Mouse (Mus musculus) kidney, adult 2 months (tissue): ENCODE data around the gene Kcnab3. TPM values are rescaled to one million over a fixed set of nuclear protein-coding genes. Genes with fewer than 3 reads are reported as not detected.
A peak's percentile ranks its signal among the peaks of the same experiment; 100 is the strongest.

Source experiments
- DNase-seq: peaks from one replicate; pipeline ENCODE4 v3.0.0; 2021
- H3K27ac ChIP-seq: fragments of 200-500 bp; 2 replicates; pipeline ENCODE4 v1.5.1; 2012; ENCODE audit warnings: low read depth, low read length, control low read depth, inconsistent platforms; ENCODE audit not compliant: insufficient read depth
- H3K27me3 ChIP-seq: fragments of 200-500 bp; replicated peaks from 2 replicates; pipeline ENCODE4 v1.6.1; 2012; ENCODE audit warnings: mild to moderate bottlenecking, moderate library complexity, low read length, inconsistent platforms; ENCODE audit not compliant: control insufficient read depth, insufficient read depth
- H3K36me3 ChIP-seq: fragments of 200-500 bp; 2 replicates; pipeline ENCODE4 v1.6.1; 2012; ENCODE audit warnings: mild to moderate bottlenecking, moderate library complexity, low read length, inconsistent platforms; ENCODE audit not compliant: control insufficient read depth, insufficient read depth
- H3K4me1 ChIP-seq: fragments of 200-500 bp; 2 replicates; pipeline ENCODE4 v1.6.1; 2011; ENCODE audit warnings: low read length; ENCODE audit not compliant: control insufficient read depth, insufficient read depth
- H3K4me3 ChIP-seq: fragments of 200-500 bp; 2 replicates; pipeline ENCODE4 v1.5.1; 2011; ENCODE audit warnings: mild to moderate bottlenecking, low read depth, low read length, control low read depth; ENCODE audit not compliant: insufficient read depth
- CTCF ChIP-seq: fragments of 200-500 bp; conservative IDR thresholded peaks from 2 replicates; pipeline ENCODE4 v1.5.1; 2011; ENCODE audit warnings: low read depth, mild to moderate bottlenecking, control low read depth, low read length, moderate library complexity, mixed read lengths; ENCODE audit not compliant: insufficient read depth, insufficient read length
- POLR2A ChIP-seq: fragments of 200-500 bp; IDR thresholded peaks from one replicate; pipeline ENCODE4 v1.6.1; 2011; ENCODE audit warnings: low read depth, low read length, control low read depth
- WGBS: fragments of 180-500 bp; shearing (Covaris S2); methylation state at CpG from one replicate; pipeline ENCODE4 v1.1.7; 2018; 5-methylcytosine and 5-hydroxymethylcytosine counted together
- polyA plus RNA-seq: library from polyadenylated mRNA; depleted of rRNA; stranded (reverse); fragments of >200 nt; gene quantifications from 2 replicates; pipeline ENCODE4 v1.2.3, GENCODE M21; 2012

Kcnab3 gene
- polyA plus RNA-seq, 1 experiment = 1.3 TPM

- Histone ChIP-seq H3K4me1 (peaks cover 10% of the 10 kb centered on the region; the same call in 1 of the 2 replicates), H3K27ac (peak overlapping the region; percentile 62), H3K27me3 (no peaks in the 10 kb centered on the region), H3K4me3 (peak overlapping the region; percentile 68), H3K36me3 (no peaks in the 10 kb centered on the region)
- TF ChIP-seq POLR2A (no peak), CTCF (no peak)
- 12% methylated on average over 18 of the region's 18 CpGs for WGBS
- DNase-seq = no peak
Measured at GRCm38 (mm10) chr11:69322693-69323471, 3.2 kb upstream of the Kcnab3 start.

GRCm38 (mm10) chr11:69323667-69324111, 2.4 kb upstream of the Kcnab3 start, which contains the start of the genes Cntrob and Trappc1:
Gene Cntrob (minus strand): TSS chr11:69323775.
Gene Trappc1 (plus strand): TSS chr11:69323980.
- Histone ChIP-seq H3K4me3 (peak within 1 kb of the TSS; percentile 75), H3K27me3 (no peaks in the 10 kb centered on the region), H3K36me3 (no peaks in the 10 kb centered on the region), H3K4me1 (peaks cover 10% of the 10 kb centered on the region; the same call in 1 of the 2 replicates), H3K27ac (peak within 1 kb of the TSS; percentile 67)
- peak; percentile 100 for DNase-seq
- under 1% methylated on average over 30 of the region's 30 CpGs for WGBS
- TF ChIP-seq CTCF = no peak
- peak; percentile 59 for TF ChIP-seq POLR2A

GRCm38 (mm10) chr11:69324749-69325148, 1.3 kb upstream of the Kcnab3 start:
- DNase-seq = no peak
- TF ChIP-seq CTCF (no peak), POLR2A (no peak)
- peaks cover 10% of the 10 kb centered on the region; the same call in 1 of the 2 replicates for H3K4me1 ChIP-seq
- H3K4me3 ChIP-seq = no peak overlapping the region
- 79% methylated on average over 6 of the region's 6 CpGs for WGBS
- H3K27me3 ChIP-seq = no peaks in the 10 kb centered on the region
- H3K36me3 ChIP-seq = no peaks in the 10 kb centered on the region
- no peak overlapping the region for H3K27ac ChIP-seq

GRCm38 (mm10) chr11:69326408-69327156, 524 bp downstream of the Kcnab3 start:
- no peak overlapping the region for H3K27ac ChIP-seq
- no peaks in the 10 kb centered on the region for H3K36me3 ChIP-seq
- H3K4me1 ChIP-seq = peaks cover 14% of the 10 kb centered on the region; the same call in 1 of the 2 replicates
- TF ChIP-seq CTCF = no peak
- TF ChIP-seq POLR2A = no peak
- no peak for DNase-seq
- no peaks in the 10 kb centered on the region for H3K27me3 ChIP-seq
- WGBS = 3% methylated on average over 45 of the region's 45 CpGs
- H3K4me3 ChIP-seq = peak overlapping the region; percentile 43

GRCm38 (mm10) chr11:69327157-69327442, 1.0 kb downstream of the Kcnab3 start:
- no peak overlapping the region for H3K27ac ChIP-seq
- no peaks in the 10 kb centered on the region for H3K27me3 ChIP-seq
- no peaks in the 10 kb centered on the region for H3K36me3 ChIP-seq
- 48% methylated on average over 9 of the region's 9 CpGs for WGBS
- peaks cover 17% of the 10 kb centered on the region; the same call in 1 of the 2 replicates for H3K4me1 ChIP-seq
- DNase-seq = no peak
- TF ChIP-seq POLR2A (no peak), CTCF (no peak)
- H3K4me3 ChIP-seq = no peak overlapping the region

GRCm38 (mm10) chr11:69327648-69328047, 1.6 kb downstream of the Kcnab3 start:
- no peak for TF ChIP-seq POLR2A
- TF ChIP-seq CTCF = no peak
- DNase-seq = no peak
- H3K4me3 ChIP-seq = no peak overlapping the region
- H3K4me1 ChIP-seq = peaks cover 16% of the 10 kb centered on the region; the same call in 1 of the 2 replicates
- no peak overlapping the region for H3K27ac ChIP-seq
- WGBS = 72% methylated on average over 6 of the region's 6 CpGs
- no peaks in the 10 kb centered on the region for H3K36me3 ChIP-seq
- H3K27me3 ChIP-seq = no peaks in the 10 kb centered on the region

GRCm38 (mm10) chr11:69328517-69328916, 2.5 kb downstream of the Kcnab3 start:
- no peaks in the 10 kb centered on the region for H3K36me3 ChIP-seq
- WGBS = 97% methylated on average over 6 of the region's 6 CpGs
- no peak overlapping the region for H3K4me3 ChIP-seq
- TF ChIP-seq POLR2A = no peak
- TF ChIP-seq CTCF = no peak
- no peak overlapping the region for H3K27ac ChIP-seq
- no peaks in the 10 kb centered on the region for H3K27me3 ChIP-seq
- DNase-seq = no peak
- H3K4me1 ChIP-seq = peaks cover 10% of the 10 kb centered on the region; the same call in 1 of the 2 replicates
